ENCODE assay signal across 28 mouse cellular contexts in genomic region chr16:24223901-24224300, GRCm38 (mm10).
"Had no signal": no experiment of that assay in that cellular context is flagged by ENCODE, and none has a peak within 500 bp of the region (broad histone marks: within the 10 kb centered on the region; RNA-seq: fewer than 3 reads in every experiment).

No protein-coding gene starts in this region.

- H3K27me3 ChIP-seq: embryonic facial prominence, embryonic 12.5 days; embryonic facial prominence, embryonic 13.5 days; embryonic facial prominence, embryonic 15.5 days; forebrain, embryonic 12.5 days; forebrain, embryonic 13.5 days; forebrain, embryonic 15.5 days had no signal

- H3K36me3 ChIP-seq: embryonic facial prominence, embryonic 10.5 days; embryonic facial prominence, embryonic 12.5 days; embryonic facial prominence, embryonic 13.5 days; embryonic facial prominence, embryonic 15.5 days; forebrain, embryonic 10.5 days; forebrain, embryonic 12.5 days; forebrain, embryonic 15.5 days had no signal

- H3K4me1 ChIP-seq: embryonic facial prominence, embryonic 13.5 days; forebrain, embryonic 12.5 days; forebrain, embryonic 13.5 days; forebrain, embryonic 15.5 days had no signal

- H3K4me2 ChIP-seq: embryonic facial prominence, embryonic 12.5 days; embryonic facial prominence, embryonic 13.5 days; embryonic facial prominence, embryonic 15.5 days; forebrain, embryonic 12.5 days; forebrain, embryonic 13.5 days; forebrain, embryonic 15.5 days had no signal

- DNase-seq: cerebellum, adult 2 months; cerebellum, adult 8-10 months; cerebellum, adult 9-10 months; cerebellum, adult 9-11 months; cerebellum, postnatal 10 days; cerebellum, postnatal 14 days; cerebellum, postnatal 25 days; cerebellum, postnatal 36 days; embryo, embryonic 11 days; forebrain, postnatal 0 days; gastrocnemius, adult 2 months; gastrocnemius, postnatal 10 days; gastrocnemius, postnatal 14 days; gastrocnemius, postnatal 25 days; gastrocnemius, postnatal 36 days; heart, adult 11 months; heart, adult 18-20 months had no signal

- H3K9ac ChIP-seq: embryonic facial prominence, embryonic 12.5 days; embryonic facial prominence, embryonic 13.5 days; embryonic facial prominence, embryonic 15.5 days; forebrain, embryonic 12.5 days; forebrain, embryonic 13.5 days; forebrain, embryonic 15.5 days; forebrain, postnatal 0 days had no signal

- ATAC-seq: forebrain, embryonic 13.5 days; forebrain, embryonic 14.5 days; forebrain, embryonic 15.5 days; forebrain, embryonic 16.5 days; forebrain, postnatal 0 days had no signal

- H3K4me3 ChIP-seq: embryonic facial prominence, embryonic 10.5 days; embryonic facial prominence, embryonic 12.5 days; embryonic facial prominence, embryonic 13.5 days; embryonic facial prominence, embryonic 15.5 days; erythroblast, embryonic 14.5 days; forebrain, embryonic 10.5 days; forebrain, embryonic 12.5 days; forebrain, embryonic 13.5 days; forebrain, embryonic 15.5 days; gastrocnemius, adult 2 months had no signal

- H3K9me3 ChIP-seq: embryonic facial prominence, embryonic 10.5 days; embryonic facial prominence, embryonic 12.5 days; embryonic facial prominence, embryonic 13.5 days; embryonic facial prominence, embryonic 15.5 days; forebrain, embryonic 10.5 days; forebrain, embryonic 12.5 days; forebrain, embryonic 13.5 days; forebrain, embryonic 15.5 days had no signal

- H3K27ac ChIP-seq: embryonic facial prominence, embryonic 10.5 days; embryonic facial prominence, embryonic 12.5 days; embryonic facial prominence, embryonic 13.5 days; embryonic facial prominence, embryonic 15.5 days; forebrain, embryonic 10.5 days; forebrain, embryonic 12.5 days; forebrain, embryonic 13.5 days; forebrain, embryonic 15.5 days; gastrocnemius, adult 2 months had no signal
